Mouse (Mus musculus): ENCODE data around the gene Ccdc85c. TPM values are rescaled to one million over a fixed set of nuclear protein-coding genes. Genes with fewer than 3 reads are reported as not detected.

The Ccdc85c gene
- total RNA-seq, 2 experiments from 2014 or later: 0.42 TPM; not detected in 1

GRCm38 (mm10) chr12:108226941-108227340, 48.3 kb downstream of the Ccdc85c start:
- no peak for ATAC-seq (replicated peaks; ENCODE audit: low FRiP score, low TSS enrichment, poor library complexity, severe bottlenecking)

DNA sequence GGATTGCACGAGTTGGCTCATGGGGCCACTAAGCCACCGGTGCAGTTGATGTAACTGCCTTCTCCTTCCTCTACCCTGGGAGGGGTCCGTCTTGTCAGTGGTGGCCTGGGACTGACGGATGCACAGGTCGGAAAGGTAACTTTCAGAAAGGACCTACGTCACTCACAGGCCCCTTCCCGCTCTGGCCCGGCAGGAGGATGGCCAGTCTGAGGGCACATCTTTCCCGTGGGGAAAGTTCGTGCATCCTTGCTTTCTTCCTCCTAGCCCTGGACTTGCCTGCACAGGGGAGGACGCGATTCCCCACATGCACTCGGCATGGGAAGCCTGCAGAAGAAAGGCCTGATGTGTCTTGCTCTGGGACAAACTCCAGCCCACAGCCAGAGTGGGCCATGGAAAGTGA, 49.0 kb downstream of the Ccdc85c start:
- no peak for ATAC-seq (replicated peaks; ENCODE audit: low FRiP score, low TSS enrichment, poor library complexity, severe bottlenecking)

GRCm38 (mm10) chr12:108225781-108226180, 49.4 kb downstream of the Ccdc85c start:
- no peak for ATAC-seq (replicated peaks; ENCODE audit: low FRiP score, low TSS enrichment, poor library complexity, severe bottlenecking)

DNA sequence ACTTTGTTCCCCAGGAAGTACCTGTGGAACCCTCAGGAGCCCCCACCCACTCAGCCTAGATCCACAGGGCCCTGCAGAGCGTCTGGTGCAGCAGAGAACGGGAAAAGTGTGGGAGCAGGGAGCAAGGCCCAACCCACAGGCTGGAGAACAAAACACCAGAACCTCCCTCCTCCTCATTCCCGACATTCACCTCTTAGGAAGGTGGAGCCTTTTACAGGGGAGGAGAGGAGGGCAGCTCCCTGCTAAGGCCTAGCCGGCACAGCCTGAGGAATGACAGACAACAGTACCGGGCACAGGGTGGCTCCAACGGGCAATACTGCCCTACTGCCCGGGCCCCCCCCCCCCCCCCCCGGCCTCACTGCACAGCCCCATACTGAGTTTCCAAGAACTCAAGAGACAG, 51.9 kb downstream of the Ccdc85c start:
- ATAC-seq (replicated peaks; ENCODE audit: low FRiP score, low TSS enrichment, poor library complexity, severe bottlenecking): no peak

DNA sequence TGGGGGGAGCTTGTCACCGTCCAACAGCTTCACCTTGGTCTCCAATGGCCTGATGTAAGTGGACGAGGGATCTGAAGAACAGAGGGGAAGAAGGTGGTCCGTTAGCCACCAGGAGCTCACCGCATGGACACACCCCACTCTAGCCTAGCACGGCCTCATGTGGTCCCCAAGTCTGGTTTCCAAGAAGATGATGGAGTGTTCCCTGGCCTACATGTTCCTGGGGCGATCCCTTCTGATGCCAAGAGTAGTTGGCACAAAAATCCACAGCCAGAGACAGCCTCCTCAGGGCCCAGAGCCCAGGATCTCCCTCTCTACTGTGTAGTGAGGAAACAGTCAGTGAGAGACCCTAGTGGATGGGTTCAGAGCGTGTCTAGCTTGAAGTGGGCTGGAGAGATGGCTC, 53.5 kb downstream of the Ccdc85c start:
- ATAC-seq (replicated peaks; ENCODE audit: low FRiP score, low TSS enrichment, poor library complexity, severe bottlenecking): no peak

DNA sequence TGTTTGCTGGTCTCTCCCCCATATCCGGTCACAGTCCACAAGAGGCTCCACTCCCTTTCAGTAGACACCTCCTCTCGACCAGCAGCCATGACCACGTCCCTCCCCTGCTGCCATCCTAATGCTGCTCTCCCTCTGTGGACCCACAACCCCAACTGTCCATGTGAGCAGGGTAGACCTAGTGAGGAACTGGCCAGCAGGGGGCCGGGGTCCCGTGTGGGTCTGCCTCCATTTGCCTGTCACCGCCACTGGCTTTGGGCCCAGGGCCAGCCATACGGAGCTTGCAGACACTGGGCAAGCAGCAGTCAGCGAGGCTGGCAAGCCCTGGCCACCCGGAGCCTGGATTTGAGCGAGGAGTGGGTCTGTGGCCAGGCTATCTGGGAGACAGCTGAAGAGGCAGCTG, 54.0 kb downstream of the Ccdc85c start:
- ATAC-seq (replicated peaks; ENCODE audit: low FRiP score, low TSS enrichment, poor library complexity, severe bottlenecking): peak; percentile 40; the same call in 1 of the 2 replicates

DNA sequence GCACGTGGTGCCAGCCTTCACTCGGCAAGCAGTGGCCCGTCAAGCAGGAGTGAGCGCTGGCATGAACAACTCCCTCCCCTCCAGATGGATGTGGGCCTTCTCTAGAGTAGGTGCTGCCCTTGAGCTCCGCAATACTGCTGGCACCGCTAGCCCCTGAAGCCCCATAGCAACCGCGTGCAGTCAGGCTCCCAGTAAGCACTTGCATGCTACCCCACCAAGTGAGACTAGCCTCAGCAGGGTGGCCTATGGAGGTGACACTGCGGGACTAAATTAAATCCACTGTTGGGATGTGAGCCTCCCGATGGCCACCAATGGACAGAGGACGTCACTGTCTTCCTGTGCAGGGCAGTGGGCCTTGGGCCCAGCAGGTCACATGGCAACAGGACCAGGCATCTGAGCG, 54.6 kb downstream of the Ccdc85c start:
- no peak for ATAC-seq (replicated peaks; ENCODE audit: low FRiP score, low TSS enrichment, poor library complexity, severe bottlenecking)

DNA sequence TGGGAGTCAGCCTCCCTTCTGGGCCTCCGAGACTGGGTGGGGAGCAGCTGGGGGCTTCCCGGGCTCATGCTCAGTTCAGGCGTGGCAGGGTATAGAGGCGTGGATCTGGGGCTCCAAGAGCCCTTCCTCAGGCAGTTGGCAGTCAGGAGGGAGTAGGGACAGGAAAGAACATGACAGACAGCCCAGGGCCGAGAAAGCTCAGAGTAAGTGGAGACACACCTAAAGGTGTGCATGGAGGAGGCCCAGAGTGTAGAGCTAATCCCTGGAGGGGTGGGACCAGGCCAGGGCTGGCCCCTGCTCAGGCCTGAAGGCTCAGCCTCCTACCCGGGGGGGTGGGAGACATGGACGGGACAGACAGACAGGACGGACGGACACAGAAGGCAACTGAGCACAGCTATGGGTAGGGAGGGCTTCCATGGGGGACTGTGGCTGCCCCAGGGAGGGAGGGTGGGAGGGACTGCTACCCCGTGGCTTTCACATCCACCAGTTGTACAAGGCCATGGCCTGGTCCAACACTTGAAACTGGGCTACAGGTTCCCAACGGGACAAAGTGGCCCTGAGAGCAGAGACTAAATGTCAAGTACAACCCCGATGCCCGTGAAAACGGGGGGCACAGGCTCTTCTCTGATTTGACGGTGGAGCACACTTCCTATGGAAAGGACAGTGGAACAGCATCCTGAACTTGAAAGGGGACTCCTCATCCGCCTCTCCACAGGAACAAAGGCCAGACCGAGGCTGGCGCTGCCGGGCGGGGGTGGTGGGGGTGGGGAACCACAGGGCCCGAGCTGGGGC, 55.2 kb downstream of the Ccdc85c start:
- ATAC-seq (replicated peaks; ENCODE audit: low FRiP score, low TSS enrichment, poor library complexity, severe bottlenecking): no peak

- no peak for ATAC-seq (replicated peaks; ENCODE audit: low FRiP score, low TSS enrichment, poor library complexity, severe bottlenecking)
These were observed 56.1 kb downstream of the Ccdc85c start for GRCm38 (mm10) chr12:108219163-108219562.

GRCm38 (mm10) chr12:108217572-108217971, 57.7 kb downstream of the Ccdc85c start:
- 0 out of 2 replicates have a peak, but pooled peaks have one; percentile 42 for ATAC-seq (replicated peaks; ENCODE audit: low FRiP score, low TSS enrichment, poor library complexity, severe bottlenecking)

- ATAC-seq (replicated peaks; ENCODE audit: low FRiP score, low TSS enrichment, poor library complexity, severe bottlenecking): no peak
These were observed 58.4 kb downstream of the Ccdc85c start for GRCm38 (mm10) chr12:108216611-108217370.

GRCm38 (mm10) chr12:108215090-108215489, 60.1 kb downstream of the Ccdc85c start:
- ATAC-seq (replicated peaks; ENCODE audit: low FRiP score, low TSS enrichment, poor library complexity, severe bottlenecking): no peak

DNA sequence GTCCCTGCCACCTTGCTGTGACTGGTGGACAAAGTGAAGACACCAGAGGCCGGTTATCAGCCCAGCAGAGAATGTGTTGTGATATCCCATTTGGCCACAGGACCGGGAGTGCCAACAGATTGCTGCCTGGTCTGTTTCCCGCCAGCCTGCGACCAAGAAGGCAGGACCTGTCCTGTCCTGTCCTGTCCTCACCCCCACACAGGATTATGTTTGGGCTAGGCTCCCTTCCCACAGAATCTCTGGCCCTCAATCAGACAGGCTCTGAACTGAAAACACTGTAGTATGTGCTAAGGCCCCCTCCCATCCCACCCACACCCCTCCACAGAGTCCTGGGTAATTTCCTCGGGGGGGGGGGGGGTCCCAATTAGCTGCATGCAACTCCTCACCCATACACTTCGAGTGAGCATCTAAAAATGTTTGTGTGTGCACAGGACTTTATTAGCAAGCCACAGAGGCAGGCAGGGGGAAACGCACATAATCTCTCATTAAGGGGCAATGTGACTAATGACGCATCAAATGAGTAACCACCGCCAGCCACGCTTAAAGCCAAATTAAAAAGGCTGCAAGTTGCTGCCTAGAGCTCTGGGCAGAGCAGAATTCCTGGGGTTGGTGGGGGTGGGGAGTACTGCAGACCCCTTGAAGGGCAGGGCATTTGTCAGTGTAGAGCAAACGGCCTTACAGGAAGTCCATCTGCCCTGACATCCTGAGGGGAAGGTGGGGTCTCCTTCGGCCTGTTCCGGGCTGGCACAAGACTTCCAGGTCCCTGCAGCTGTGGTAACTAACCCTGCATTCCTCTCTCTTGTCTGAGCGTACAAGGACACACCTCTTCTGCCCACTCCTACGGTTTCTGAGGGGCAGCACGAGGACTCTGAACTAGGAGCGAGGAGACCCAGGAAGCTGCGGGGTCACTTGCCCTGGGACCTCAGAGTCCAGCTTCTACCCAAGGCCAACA, 61.9 kb downstream of the Ccdc85c start:
- ATAC-seq (replicated peaks; ENCODE audit: low FRiP score, low TSS enrichment, poor library complexity, severe bottlenecking): no peak

GRCm38 (mm10) chr12:108212476-108212875, 62.7 kb downstream of the Ccdc85c start:
- no peak for ATAC-seq (replicated peaks; ENCODE audit: low FRiP score, low TSS enrichment, poor library complexity, severe bottlenecking)

- no peak for ATAC-seq (replicated peaks; ENCODE audit: low FRiP score, low TSS enrichment, poor library complexity, severe bottlenecking)
These were observed 63.2 kb downstream of the Ccdc85c start for GRCm38 (mm10) chr12:108212071-108212470.

GRCm38 (mm10) chr12:108210623-108211022, 64.6 kb downstream of the Ccdc85c start:
- ATAC-seq (replicated peaks; ENCODE audit: low FRiP score, low TSS enrichment, poor library complexity, severe bottlenecking): no peak

GRCm38 (mm10) chr12:108208726-108209438, 66.3 kb downstream of the Ccdc85c start:
- ATAC-seq (replicated peaks; ENCODE audit: low FRiP score, low TSS enrichment, poor library complexity, severe bottlenecking): peak; percentile 69

- ATAC-seq (replicated peaks; ENCODE audit: low FRiP score, low TSS enrichment, poor library complexity, severe bottlenecking): no peak
These were observed 67.0 kb downstream of the Ccdc85c start for GRCm38 (mm10) chr12:108208216-108208615.

DNA sequence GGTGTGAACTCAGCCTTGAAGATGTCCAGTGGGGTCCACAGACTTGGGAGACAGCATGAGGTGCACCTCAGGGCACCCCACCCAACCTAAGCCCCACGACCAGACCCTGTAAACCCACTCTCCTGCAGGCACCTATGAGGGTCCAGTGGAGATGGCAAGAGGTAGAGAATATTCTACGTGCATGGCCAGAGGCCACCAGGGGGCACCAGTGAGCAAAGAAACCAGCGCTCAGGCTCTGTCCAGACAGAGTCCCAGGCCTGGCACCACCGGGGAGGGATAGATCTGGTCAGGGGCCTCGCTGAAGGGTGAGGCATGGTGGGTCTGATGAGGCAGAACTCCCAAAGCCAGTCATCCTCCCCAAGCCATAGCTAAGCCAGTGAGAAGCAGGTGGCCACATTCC, 68.6 kb downstream of the Ccdc85c start:
- ATAC-seq (replicated peaks; ENCODE audit: low FRiP score, low TSS enrichment, poor library complexity, severe bottlenecking): peak; percentile 70

Measured in megakaryocyte-erythroid progenitor cell, adult 5-6 weeks (primary cell).